Mouse (Mus musculus): ENCODE results near the gene 4930407I10Rik.

4930407I10Rik gene

GRCm38 (mm10) chr15:82058719-82059201 lies at the start of gene 4930407I10Rik:
Gene 4930407I10Rik, plus strand, starts transcription at chr15:82059151.
- in situ Hi-C loops (cut with MseI, MboI) = no loop called here

GRCm38 (mm10) chr15:82011947-82012346 lies 47.0 kb upstream of the 4930407I10Rik start:
- in situ Hi-C loops (cut with MseI, MboI) = no loop called here

- in situ Hi-C loops (cut with MseI, MboI) = no loop called here
These were observed 44.1 kb upstream of the 4930407I10Rik start for GRCm38 (mm10) chr15:82014745-82015391.

GRCm38 (mm10) chr15:82015392-82016100 lies 43.4 kb upstream of the 4930407I10Rik start:
- in situ Hi-C loops (cut with MseI, MboI) = no loop called here

- in situ Hi-C loops (cut with MseI, MboI) = no loop called here
These were observed 42.7 kb upstream of the 4930407I10Rik start for GRCm38 (mm10) chr15:82016101-82016808.

GRCm38 (mm10) chr15:82016830-82017229 lies 42.1 kb upstream of the 4930407I10Rik start:
- in situ Hi-C loops (cut with MseI, MboI) = no loop called here

GRCm38 (mm10) chr15:82017461-82017860 lies 41.5 kb upstream of the 4930407I10Rik start:
- in situ Hi-C loops (cut with MseI, MboI) = no loop called here

- in situ Hi-C loops (cut with MseI, MboI) = no loop called here
These were observed 39.7 kb upstream of the 4930407I10Rik start for GRCm38 (mm10) chr15:82019288-82019687.

GRCm38 (mm10) chr15:82022535-82023088 lies 36.3 kb upstream of the 4930407I10Rik start:
- in situ Hi-C loops (cut with MseI, MboI) = no loop called here

GRCm38 (mm10) chr15:82023965-82024635 lies 34.9 kb upstream of the 4930407I10Rik start:
- in situ Hi-C loops (cut with MseI, MboI) = no loop called here

- in situ Hi-C loops (cut with MseI, MboI) = no loop called here
These were observed 31.7 kb upstream of the 4930407I10Rik start for GRCm38 (mm10) chr15:82027276-82027675.

- in situ Hi-C loops (cut with MseI, MboI) = no loop called here
These were observed 31.2 kb upstream of the 4930407I10Rik start for GRCm38 (mm10) chr15:82027726-82028125.

GRCm38 (mm10) chr15:82032386-82032785 lies 26.6 kb upstream of the 4930407I10Rik start:
- in situ Hi-C loops (cut with MseI, MboI) = no loop called here

- in situ Hi-C loops (cut with MseI, MboI) = no loop called here
These were observed 25.2 kb upstream of the 4930407I10Rik start, which contains the start of gene Desi1 for GRCm38 (mm10) chr15:82033762-82034161. Gene Desi1, minus strand, starts transcription at chr15:82033862.

- in situ Hi-C loops (cut with MseI, MboI) = no loop called here
These were observed 22.9 kb upstream of the 4930407I10Rik start for GRCm38 (mm10) chr15:82035904-82036689.

GRCm38 (mm10) chr15:82040650-82041049 lies 18.3 kb upstream of the 4930407I10Rik start:
- in situ Hi-C loops (cut with MseI, MboI) = no loop called here

- in situ Hi-C loops (cut with MseI, MboI) = no loop called here
These were observed 14.7 kb upstream of the 4930407I10Rik start for GRCm38 (mm10) chr15:82044166-82044784.

- in situ Hi-C loops (cut with MseI, MboI) = no loop called here
These were observed 12.6 kb upstream of the 4930407I10Rik start for GRCm38 (mm10) chr15:82046246-82046891.

- in situ Hi-C loops (cut with MseI, MboI) = no loop called here
These were observed 11.7 kb upstream of the 4930407I10Rik start, which contains the start of gene Snu13 for GRCm38 (mm10) chr15:82047080-82047883. Gene Snu13, minus strand, starts transcription at chr15:82047598.

Measured in mouse trophoblast stem cell (cell line).